Mouse (Mus musculus): ENCODE measurements around the gene Minpp1. TPM values are rescaled to one million over a fixed set of nuclear protein-coding genes. Genes with fewer than 3 reads are reported as not detected.

The Minpp1 gene
- polyA plus RNA-seq, 1 experiment from 2014 or later = 73.1 TPM

- ATAC-seq (replicated peaks; ENCODE audit: insufficient number of reproducible peaks, low FRiP score, low TSS enrichment, low read depth) (no peak), DNase-seq (ENCODE audit: low spot score) (no peak)
- Histone ChIP-seq H3K9me3 (replicated peaks; ENCODE audit: control insufficient read depth, low read length) (no peaks in the 10 kb centered on the region), H3K36me3 (replicated peaks; ENCODE audit: control insufficient read depth, insufficient read depth, low read depth, low read length) (no peaks in the 10 kb centered on the region), H3K9ac (replicated peaks; ENCODE audit: low read length) (no peak overlapping the region), H3K27me3 (ENCODE audit: control insufficient read depth, insufficient read depth, low read length) (no peaks in the 10 kb centered on the region), H3K27ac (replicated peaks; ENCODE audit: low read depth, low read length) (no peak overlapping the region), H3K4me3 (ENCODE audit: low read depth, low read length) (no peak overlapping the region), H3K4me1 (ENCODE audit: control insufficient read depth, insufficient read depth, low read length) (no peaks in the 10 kb centered on the region), H3K4me2 (ENCODE audit: low read depth, low read length) (no peak overlapping the region)
- 90% methylated on average over 7 of the region's 7 CpGs for WGBS
Measured at GRCm38 (mm10) chr19:32530296-32530695, 44.7 kb downstream of the Minpp1 start.

GRCm38 (mm10) chr19:32532331-32532730 lies 46.8 kb downstream of the Minpp1 start:
- no peaks in the 10 kb centered on the region for H3K4me1 ChIP-seq (ENCODE audit: control insufficient read depth, insufficient read depth, low read length)
- no peaks in the 10 kb centered on the region for H3K9me3 ChIP-seq (replicated peaks; ENCODE audit: control insufficient read depth, low read length)
- H3K9ac ChIP-seq (replicated peaks; ENCODE audit: low read length) = no peak overlapping the region
- ATAC-seq (replicated peaks; ENCODE audit: insufficient number of reproducible peaks, low FRiP score, low TSS enrichment, low read depth) (no peak), DNase-seq (ENCODE audit: low spot score) (no peak)
- H3K4me2 ChIP-seq (ENCODE audit: low read depth, low read length) = no peak overlapping the region
- WGBS = 68% methylated on average over 3 of the region's 3 CpGs
- no peaks in the 10 kb centered on the region for H3K36me3 ChIP-seq (replicated peaks; ENCODE audit: control insufficient read depth, insufficient read depth, low read depth, low read length)
- no peak overlapping the region for H3K4me3 ChIP-seq (ENCODE audit: low read depth, low read length)
- H3K27me3 ChIP-seq (ENCODE audit: control insufficient read depth, insufficient read depth, low read length) = no peaks in the 10 kb centered on the region
- H3K27ac ChIP-seq (replicated peaks; ENCODE audit: low read depth, low read length) = no peak overlapping the region

GRCm38 (mm10) chr19:32532737-32533505 lies 47.4 kb downstream of the Minpp1 start:
- H3K27me3 ChIP-seq (ENCODE audit: control insufficient read depth, insufficient read depth, low read length) = no peaks in the 10 kb centered on the region
- no peak overlapping the region for H3K4me2 ChIP-seq (ENCODE audit: low read depth, low read length)
- H3K4me3 ChIP-seq (ENCODE audit: low read depth, low read length) = no peak overlapping the region
- ATAC-seq (replicated peaks; ENCODE audit: insufficient number of reproducible peaks, low FRiP score, low TSS enrichment, low read depth) = no peak
- H3K4me1 ChIP-seq (ENCODE audit: control insufficient read depth, insufficient read depth, low read length) = no peaks in the 10 kb centered on the region
- H3K9me3 ChIP-seq (replicated peaks; ENCODE audit: control insufficient read depth, low read length) = no peaks in the 10 kb centered on the region
- no peak overlapping the region for H3K9ac ChIP-seq (replicated peaks; ENCODE audit: low read length)
- DNase-seq (ENCODE audit: low spot score) = no peak
- no peak overlapping the region for H3K27ac ChIP-seq (replicated peaks; ENCODE audit: low read depth, low read length)
- no peaks in the 10 kb centered on the region for H3K36me3 ChIP-seq (replicated peaks; ENCODE audit: control insufficient read depth, insufficient read depth, low read depth, low read length)
- WGBS = 78% methylated on average over 7 of the region's 7 CpGs

GRCm38 (mm10) chr19:32534887-32535286 lies 49.3 kb downstream of the Minpp1 start:
- no peaks in the 10 kb centered on the region for H3K4me1 ChIP-seq (ENCODE audit: control insufficient read depth, insufficient read depth, low read length)
- no peak overlapping the region for H3K27ac ChIP-seq (replicated peaks; ENCODE audit: low read depth, low read length)
- H3K9me3 ChIP-seq (replicated peaks; ENCODE audit: control insufficient read depth, low read length) = no peaks in the 10 kb centered on the region
- H3K9ac ChIP-seq (replicated peaks; ENCODE audit: low read length) = no peak overlapping the region
- no peaks in the 10 kb centered on the region for H3K36me3 ChIP-seq (replicated peaks; ENCODE audit: control insufficient read depth, insufficient read depth, low read depth, low read length)
- no peak overlapping the region for H3K4me2 ChIP-seq (ENCODE audit: low read depth, low read length)
- DNase-seq (ENCODE audit: low spot score) (no peak), ATAC-seq (replicated peaks; ENCODE audit: insufficient number of reproducible peaks, low FRiP score, low TSS enrichment, low read depth) (no peak)
- H3K27me3 ChIP-seq (ENCODE audit: control insufficient read depth, insufficient read depth, low read length) = no peaks in the 10 kb centered on the region
- no peak overlapping the region for H3K4me3 ChIP-seq (ENCODE audit: low read depth, low read length)

GRCm38 (mm10) chr19:32542784-32543490 lies 57.4 kb downstream of the Minpp1 start:
- Histone ChIP-seq H3K9me3 (replicated peaks; ENCODE audit: control insufficient read depth, low read length) (no peaks in the 10 kb centered on the region), H3K36me3 (replicated peaks; ENCODE audit: control insufficient read depth, insufficient read depth, low read depth, low read length) (no peaks in the 10 kb centered on the region), H3K4me1 (ENCODE audit: control insufficient read depth, insufficient read depth, low read length) (no peaks in the 10 kb centered on the region), H3K4me3 (ENCODE audit: low read depth, low read length) (no peak overlapping the region), H3K4me2 (ENCODE audit: low read depth, low read length) (no peak overlapping the region), H3K27ac (replicated peaks; ENCODE audit: low read depth, low read length) (no peak overlapping the region), H3K27me3 (ENCODE audit: control insufficient read depth, insufficient read depth, low read length) (no peaks in the 10 kb centered on the region), H3K9ac (replicated peaks; ENCODE audit: low read length) (no peak overlapping the region)
- no peak for ATAC-seq (replicated peaks; ENCODE audit: insufficient number of reproducible peaks, low FRiP score, low TSS enrichment, low read depth)
- WGBS = 81% methylated on average over 9 of the region's 9 CpGs
- DNase-seq (ENCODE audit: low spot score) = no peak

GRCm38 (mm10) chr19:32547396-32547795 lies 61.8 kb downstream of the Minpp1 start:
- Histone ChIP-seq H3K36me3 (replicated peaks; ENCODE audit: control insufficient read depth, insufficient read depth, low read depth, low read length) (no peaks in the 10 kb centered on the region), H3K9me3 (replicated peaks; ENCODE audit: control insufficient read depth, low read length) (no peaks in the 10 kb centered on the region), H3K27ac (replicated peaks; ENCODE audit: low read depth, low read length) (no peak overlapping the region), H3K4me1 (ENCODE audit: control insufficient read depth, insufficient read depth, low read length) (no peaks in the 10 kb centered on the region), H3K4me2 (ENCODE audit: low read depth, low read length) (no peak overlapping the region), H3K27me3 (ENCODE audit: control insufficient read depth, insufficient read depth, low read length) (no peaks in the 10 kb centered on the region), H3K4me3 (ENCODE audit: low read depth, low read length) (no peak overlapping the region), H3K9ac (replicated peaks; ENCODE audit: low read length) (no peak overlapping the region)
- 79% methylated on average over 3 of the region's 3 CpGs for WGBS
- ATAC-seq (replicated peaks; ENCODE audit: insufficient number of reproducible peaks, low FRiP score, low TSS enrichment, low read depth) (no peak), DNase-seq (ENCODE audit: low spot score) (no peak)

GRCm38 (mm10) chr19:32548202-32548601 lies 62.6 kb downstream of the Minpp1 start:
- no peak for DNase-seq (ENCODE audit: low spot score)
- no peaks in the 10 kb centered on the region for H3K9me3 ChIP-seq (replicated peaks; ENCODE audit: control insufficient read depth, low read length)
- no peaks in the 10 kb centered on the region for H3K27me3 ChIP-seq (ENCODE audit: control insufficient read depth, insufficient read depth, low read length)
- H3K36me3 ChIP-seq (replicated peaks; ENCODE audit: control insufficient read depth, insufficient read depth, low read depth, low read length) = no peaks in the 10 kb centered on the region
- no peak overlapping the region for H3K9ac ChIP-seq (replicated peaks; ENCODE audit: low read length)
- no peaks in the 10 kb centered on the region for H3K4me1 ChIP-seq (ENCODE audit: control insufficient read depth, insufficient read depth, low read length)
- no peak overlapping the region for H3K4me2 ChIP-seq (ENCODE audit: low read depth, low read length)
- H3K4me3 ChIP-seq (ENCODE audit: low read depth, low read length) = no peak overlapping the region
- ATAC-seq (replicated peaks; ENCODE audit: insufficient number of reproducible peaks, low FRiP score, low TSS enrichment, low read depth) = no peak
- no peak overlapping the region for H3K27ac ChIP-seq (replicated peaks; ENCODE audit: low read depth, low read length)
- WGBS = 88% methylated on average over 15 of the region's 15 CpGs

- no peak overlapping the region for H3K4me2 ChIP-seq (ENCODE audit: low read depth, low read length)
- no peaks in the 10 kb centered on the region for H3K4me1 ChIP-seq (ENCODE audit: control insufficient read depth, insufficient read depth, low read length)
- DNase-seq (ENCODE audit: low spot score) (peak; percentile 5), ATAC-seq (replicated peaks; ENCODE audit: insufficient number of reproducible peaks, low FRiP score, low TSS enrichment, low read depth) (no peak)
- H3K9me3 ChIP-seq (replicated peaks; ENCODE audit: control insufficient read depth, low read length) = no peaks in the 10 kb centered on the region
- no peak overlapping the region for H3K4me3 ChIP-seq (ENCODE audit: low read depth, low read length)
- H3K27ac ChIP-seq (replicated peaks; ENCODE audit: low read depth, low read length) = no peak overlapping the region
- no peaks in the 10 kb centered on the region for H3K27me3 ChIP-seq (ENCODE audit: control insufficient read depth, insufficient read depth, low read length)
- 52% methylated on average over 5 of the region's 5 CpGs for WGBS
- no peak overlapping the region for H3K9ac ChIP-seq (replicated peaks; ENCODE audit: low read length)
- H3K36me3 ChIP-seq (replicated peaks; ENCODE audit: control insufficient read depth, insufficient read depth, low read depth, low read length) = no peaks in the 10 kb centered on the region
Measured at GRCm38 (mm10) chr19:32550446-32550845, 64.9 kb downstream of the Minpp1 start.
